Mouse (Mus musculus) mouse trophoblast stem cell (cell line): ENCODE measurements around the gene Lef1.

Experiments
- in situ Hi-C, 2 experiments: fragments of 300-500 bp; cut with MseI, MboI; formaldehyde crosslinking; loops; 2 replicates in 1 of 2; 3 replicates in 1 of 2; pipeline ENCODE4 v1.15.1; 2025

Lef1 gene

GRCm38 (mm10) chr3:131247447-131247846, 137.2 kb downstream of the Lef1 start:
- in situ Hi-C loops = loop anchor here in 1 of 2 experiments (25.0 kb wide), 1 partner anchor 435 kb away; no protein-coding TSS in a partner anchor

GRCm38 (mm10) chr3:131247851-131248250, 137.6 kb downstream of the Lef1 start:
- in situ Hi-C loops = loop anchor here in 1 of 2 experiments (25.0 kb wide), 1 partner anchor 436 kb away; no protein-coding TSS in a partner anchor

- in situ Hi-C loops = loop anchor here in 1 of 2 experiments (25.0 kb wide), 1 partner anchor 436 kb away; no protein-coding TSS in a partner anchor
These were observed 138.2 kb downstream of the Lef1 start for GRCm38 (mm10) chr3:131248444-131248843.

- in situ Hi-C loops = no loop called here
These were observed 140.0 kb downstream of the Lef1 start for GRCm38 (mm10) chr3:131250283-131250682.

GRCm38 (mm10) chr3:131250978-131251377, 140.7 kb downstream of the Lef1 start:
- in situ Hi-C loops = no loop called here

GRCm38 (mm10) chr3:131251601-131252000, 141.3 kb downstream of the Lef1 start:
- in situ Hi-C loops = no loop called here

GRCm38 (mm10) chr3:131254991-131255390, 144.7 kb downstream of the Lef1 start:
- in situ Hi-C loops = no loop called here

GRCm38 (mm10) chr3:131255399-131255981, 145.2 kb downstream of the Lef1 start:
- in situ Hi-C loops = no loop called here

- in situ Hi-C loops = no loop called here
These were observed 148.7 kb downstream of the Lef1 start for GRCm38 (mm10) chr3:131258921-131259320.

GRCm38 (mm10) chr3:131259392-131259965, 149.2 kb downstream of the Lef1 start:
- in situ Hi-C loops = no loop called here

- in situ Hi-C loops = no loop called here
These were observed 150.1 kb downstream of the Lef1 start for GRCm38 (mm10) chr3:131260418-131260817.

- in situ Hi-C loops = no loop called here
These were observed 153.7 kb downstream of the Lef1 start for GRCm38 (mm10) chr3:131263766-131264486.

GRCm38 (mm10) chr3:131265516-131265915, 155.2 kb downstream of the Lef1 start:
- in situ Hi-C loops = no loop called here

- in situ Hi-C loops = no loop called here
These were observed 156.2 kb downstream of the Lef1 start for GRCm38 (mm10) chr3:131266366-131267050.

- in situ Hi-C loops = no loop called here
These were observed 160.1 kb downstream of the Lef1 start for GRCm38 (mm10) chr3:131270381-131270780.

- in situ Hi-C loops = no loop called here
These were observed 160.9 kb downstream of the Lef1 start for GRCm38 (mm10) chr3:131271157-131271556.

- in situ Hi-C loops = no loop called here
These were observed 161.5 kb downstream of the Lef1 start, which contains the start of gene Hadh for GRCm38 (mm10) chr3:131271559-131272373. Gene Hadh, minus strand, starts transcription at chr3:131272101.

GRCm38 (mm10) chr3:131272374-131273100, 162.3 kb downstream of the Lef1 start:
- in situ Hi-C loops = no loop called here
